Mouse (Mus musculus) E14TG2a.4 (cell line): Measurements from ENCODE around the gene Pramel4.
"Not testable (repeated sequence)": the region's sequence is repeated elsewhere in the genome, so short reads cannot be mapped to it uniquely, and the experiment has no call there.

ENCODE experiments used
- H3K27me3 ChIP-seq: 2 replicates; pipeline ENCODE4 v1.6.1; 2014; ENCODE audit warnings: low read length, control low read depth; ENCODE audit not compliant: insufficient read depth
- H3K36me3 ChIP-seq: 2 replicates; pipeline ENCODE4 v1.6.1; 2014; ENCODE audit warnings: low read length, control low read depth; ENCODE audit not compliant: insufficient read depth
- H3K4me1 ChIP-seq: replicated peaks from 2 replicates; pipeline ENCODE4 v1.6.1; 2014; ENCODE audit warnings: low read depth, low read length, control low read depth
- H3K4me3 ChIP-seq: replicated peaks from 2 replicates; pipeline ENCODE4 v1.5.1; 2014; ENCODE audit warnings: mild to moderate bottlenecking, low read length
- H3K9me3 ChIP-seq: 2 replicates; pipeline ENCODE4 v1.6.1; 2014; ENCODE audit warnings: low read length, control low read depth

Gene Pramel4

GRCm38 (mm10) chr4:144058826-144059225, at the start of gene Pramel4:
Pramel4 (plus strand) TSS chr4:144059126.
- not testable (repeated sequence) for H3K36me3 ChIP-seq, H3K27me3 ChIP-seq, H3K9me3 ChIP-seq, H3K4me1 ChIP-seq, H3K4me3 ChIP-seq

- H3K27me3 ChIP-seq, H3K9me3 ChIP-seq, H3K36me3 ChIP-seq, H3K4me1 ChIP-seq, H3K4me3 ChIP-seq: not testable (repeated sequence)
Observed at GRCm38 (mm10) chr4:144106174-144106573, 47.2 kb downstream of the Pramel4 start, which contains the start of gene Gm13102. Gm13102 (plus strand) TSS chr4:144106474.
